Mouse (Mus musculus) neural tube, embryonic 13.5 days (tissue): ENCODE data around the gene Osgepl1. TPM values are rescaled to one million over a fixed set of nuclear protein-coding genes. Genes with fewer than 3 reads are reported as not detected.
"Not testable (repeated sequence)": the region's sequence is repeated elsewhere in the genome, so short reads cannot be mapped to it uniquely, and the experiment has no call there.

ENCODE experiments used
- ATAC-seq: fragments of 200-750 bp; cut with Nextera tagmentation; 2 replicates; pipeline ENCODE4 v1.8.0; 2017; ENCODE audit warnings: low read depth, mild to moderate bottlenecking, moderate TSS enrichment, moderate library complexity
- H3K27ac ChIP-seq: fragments of 300-500 bp; sonication (generic); replicated peaks from 2 replicates; pipeline ENCODE4 v1.5.1; 2015; ENCODE audit warnings: moderate library complexity, mild to moderate bottlenecking, inconsistent platforms
- H3K27me3 ChIP-seq: fragments of 300-500 bp; sonication (generic); 2 replicates; pipeline ENCODE4 v1.6.1; 2015; ENCODE audit warnings: mild to moderate bottlenecking, inconsistent platforms
- H3K36me3 ChIP-seq: fragments of 300-500 bp; sonication (generic); 2 replicates; pipeline ENCODE4 v1.6.1; 2015; ENCODE audit warnings: mild to moderate bottlenecking, inconsistent platforms
- H3K4me1 ChIP-seq: fragments of 300-500 bp; sonication (generic); replicated peaks from 2 replicates; pipeline ENCODE4 v1.6.1; 2015; ENCODE audit warnings: inconsistent platforms
- H3K4me2 ChIP-seq: fragments of 300-500 bp; sonication (generic); 2 replicates; pipeline ENCODE4 v1.6.1; 2015; ENCODE audit warnings: inconsistent platforms, mild to moderate bottlenecking, moderate library complexity
- H3K4me3 ChIP-seq: fragments of 300-500 bp; sonication (generic); 2 replicates; pipeline ENCODE4 v1.5.1; 2015; ENCODE audit warnings: mild to moderate bottlenecking, inconsistent platforms
- H3K9ac ChIP-seq: fragments of 300-500 bp; sonication (generic); 2 replicates; pipeline ENCODE4 v1.6.1; 2015; ENCODE audit warnings: moderate library complexity, mild to moderate bottlenecking, inconsistent platforms
- H3K9me3 ChIP-seq: fragments of 300-500 bp; sonication (generic); 2 replicates; pipeline ENCODE4 v1.6.1; 2016; ENCODE audit warnings: inconsistent platforms
- WGBS: fragments of 180-500 bp; shearing (Covaris S2); methylation state at CpG from one replicate; pipeline ENCODE4 v1.1.7; 2015; 5-methylcytosine and 5-hydroxymethylcytosine counted together
- polyA plus RNA-seq: library from polyadenylated mRNA; unstranded; fragments of >200 nt; fragmentation: Nextera tagmentation; extraction: Ambion mirVana; gene quantifications from 2 replicates; pipeline ENCODE4 v1.2.1, GENCODE M21; 2015

Osgepl1 gene
- polyA plus RNA-seq, 1 experiment from 2014 or later = 21.9 TPM

DNA sequence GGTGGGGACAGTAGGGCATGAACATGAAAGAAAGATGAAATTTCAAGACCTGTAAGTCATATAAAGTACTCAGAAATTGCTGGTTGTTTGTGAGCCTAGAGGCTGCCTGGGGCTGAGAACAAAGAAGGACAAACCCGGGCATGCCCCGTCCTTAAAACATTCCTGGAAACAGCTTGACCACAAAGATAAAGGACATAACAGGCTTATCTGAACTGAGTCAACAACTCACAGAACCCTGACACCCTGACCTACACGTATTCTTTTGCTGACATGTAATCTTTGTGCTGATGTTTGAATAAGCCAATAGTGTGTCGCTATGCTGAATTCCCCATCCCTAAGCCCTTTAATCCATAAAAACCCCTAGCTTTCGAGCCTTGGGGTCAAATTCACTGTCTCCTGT lies 20.1 kb downstream of the Osgepl1 start:
- not testable (repeated sequence) for H3K27me3 ChIP-seq, H3K27ac ChIP-seq, ATAC-seq, H3K4me1 ChIP-seq, H3K9ac ChIP-seq, H3K9me3 ChIP-seq, H3K4me3 ChIP-seq, H3K36me3 ChIP-seq, H3K4me2 ChIP-seq
- WGBS = 89% methylated on average over 5 of the region's 5 CpGs

- ATAC-seq = no peak
- Histone ChIP-seq H3K9ac (no peak overlapping the region), H3K9me3 (peaks cover 1% of the 10 kb centered on the region; the same call in 1 of the 2 replicates), H3K4me3 (no peak overlapping the region), H3K36me3 (peaks cover 3% of the 10 kb centered on the region), H3K4me1 (no peaks in the 10 kb centered on the region), H3K27ac (no peak overlapping the region), H3K4me2 (no peak overlapping the region), H3K27me3 (no peaks in the 10 kb centered on the region)
These were observed 22.0 kb downstream of the Osgepl1 start for GRCm38 (mm10) chr1:53335465-53335864.

DNA sequence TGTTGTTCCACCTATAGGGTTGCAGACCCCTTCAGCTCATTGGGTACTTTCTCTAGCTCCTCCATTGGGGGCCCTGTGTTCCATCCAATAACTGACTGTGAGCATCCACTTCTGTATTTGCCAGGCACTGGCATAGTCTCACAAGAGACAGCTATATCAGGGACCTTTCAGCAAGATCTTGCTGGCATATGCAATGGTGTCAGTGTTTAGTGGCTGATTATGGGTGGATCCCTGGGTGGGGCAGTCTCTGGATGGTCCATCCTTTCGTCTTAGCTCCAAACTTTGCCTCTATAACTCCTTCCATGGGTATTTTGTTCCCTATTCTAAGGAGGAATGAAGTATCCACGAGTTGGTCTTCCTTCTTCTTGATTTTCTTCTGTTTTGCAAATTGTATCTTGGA lies 24.0 kb downstream of the Osgepl1 start:
- not testable (repeated sequence) for H3K4me3 ChIP-seq, H3K27ac ChIP-seq, ATAC-seq, H3K4me2 ChIP-seq, H3K9ac ChIP-seq, H3K27me3 ChIP-seq, H3K4me1 ChIP-seq
- H3K9me3 ChIP-seq = peaks cover 18% of the 10 kb centered on the region
- 73% methylated on average over 2 of the region's 2 CpGs for WGBS
- H3K36me3 ChIP-seq = peaks cover 23% of the 10 kb centered on the region

GRCm38 (mm10) chr1:53341071-53341470 lies 27.6 kb downstream of the Osgepl1 start:
- Histone ChIP-seq H3K4me2 (no peak overlapping the region), H3K9me3 (peaks cover 20% of the 10 kb centered on the region), H3K4me1 (no peaks in the 10 kb centered on the region), H3K27ac (no peak overlapping the region), H3K36me3 (peaks cover 52% of the 10 kb centered on the region), H3K9ac (no peak overlapping the region), H3K4me3 (no peak overlapping the region), H3K27me3 (no peaks in the 10 kb centered on the region)
- 97% methylated on average over 2 of the region's 2 CpGs for WGBS
- ATAC-seq = no peak

DNA sequence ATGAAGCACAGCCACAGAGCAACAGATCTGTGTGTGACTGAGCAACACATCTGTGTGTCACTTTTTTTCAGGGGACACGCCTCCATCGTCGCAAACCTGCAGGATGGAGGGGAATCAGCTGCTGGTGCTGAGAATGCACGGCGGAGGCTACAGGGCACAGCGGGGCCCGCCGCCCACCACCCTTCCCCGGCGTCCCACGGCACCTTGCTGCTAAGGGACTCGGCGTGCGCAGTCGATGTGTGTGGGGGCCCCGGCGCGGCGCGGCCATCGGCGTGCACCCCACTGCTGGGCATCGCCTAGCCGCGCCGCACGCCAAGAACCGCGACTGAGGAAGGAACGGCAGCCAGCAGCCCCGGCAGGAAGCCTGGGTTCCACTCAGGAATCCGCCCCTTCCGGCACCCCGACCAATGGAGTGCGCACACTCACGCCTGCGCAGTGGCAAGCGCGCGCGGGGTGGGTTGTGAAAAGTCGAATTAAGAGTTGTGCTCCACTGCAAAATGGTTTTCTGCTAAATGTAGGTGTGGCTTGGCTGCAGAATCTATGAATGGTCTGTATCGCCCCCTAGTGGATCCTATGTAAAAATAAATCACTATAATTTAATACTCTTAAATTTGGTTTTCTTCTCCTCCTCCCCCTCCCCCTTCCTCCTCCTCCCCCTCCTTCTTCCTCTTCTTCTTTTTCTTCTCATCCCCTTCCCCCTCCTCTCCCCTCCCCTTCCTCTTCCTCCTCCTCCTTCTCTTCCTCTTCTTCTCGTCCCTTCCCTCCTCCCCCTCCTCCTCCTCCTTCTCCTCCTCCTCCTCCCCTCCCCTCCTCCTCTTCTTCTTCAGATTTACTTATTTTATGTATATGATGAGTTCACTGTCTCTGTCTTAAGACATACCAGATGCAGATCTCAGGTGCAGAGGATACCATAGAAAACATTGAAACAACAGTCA lies 39.2 kb downstream of the Osgepl1 start, which contains the start of the genes Asdurf, Gm28551 and Asnsd1:
Asdurf (minus strand) TSS at position 293 of the 935 bp plus-strand sequence.
Gm28551 (minus strand) TSS at position 341 of the 935 bp plus-strand sequence.
Asnsd1 (minus strand) TSS at position 426 of the 935 bp plus-strand sequence.
- Histone ChIP-seq H3K9me3 (no peaks in the 10 kb centered on the region), H3K4me2 (peak within 1 kb of the TSS; percentile 59), H3K27me3 (no peaks in the 10 kb centered on the region), H3K36me3 (peaks cover 19% of the 10 kb centered on the region), H3K27ac (peak within 1 kb of the TSS; percentile 89), H3K9ac (peak within 1 kb of the TSS; percentile 88), H3K4me1 (peaks cover 10% of the 10 kb centered on the region), H3K4me3 (peak within 1 kb of the TSS; percentile 68)
- under 1% methylated on average over 43 of the region's 44 CpGs for WGBS
- ATAC-seq = peak; percentile 100

DNA sequence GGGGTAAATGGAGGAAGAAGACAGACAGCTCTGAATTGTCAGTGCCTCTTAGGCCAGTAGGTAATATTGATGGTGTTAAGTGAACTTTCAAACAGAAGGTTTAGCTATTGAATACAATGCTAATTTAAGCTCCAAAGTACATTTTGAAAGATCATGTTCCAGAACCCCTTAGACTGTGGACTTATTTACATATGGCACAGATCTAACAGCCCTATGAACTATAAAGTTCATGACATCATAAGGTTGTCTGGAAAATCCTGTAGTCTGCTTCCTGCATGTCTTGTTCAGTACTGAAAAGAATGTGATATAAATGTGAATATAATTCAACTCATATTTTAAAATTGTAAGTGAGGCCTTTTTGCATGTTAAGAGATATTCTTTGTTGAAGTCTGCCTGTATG lies 45.6 kb downstream of the Osgepl1 start:
- H3K9ac ChIP-seq = no peak overlapping the region
- no peaks in the 10 kb centered on the region for H3K36me3 ChIP-seq
- H3K4me2 ChIP-seq = no peak overlapping the region
- H3K27me3 ChIP-seq = no peaks in the 10 kb centered on the region
- no peaks in the 10 kb centered on the region for H3K4me1 ChIP-seq
- H3K9me3 ChIP-seq = no peaks in the 10 kb centered on the region
- H3K4me3 ChIP-seq = no peak overlapping the region
- H3K27ac ChIP-seq = no peak overlapping the region
- ATAC-seq = no peak

Other genes starting within 250 kb of the Osgepl1 start
- not detected in 2 replicates for gene 1700019A02Rik, start 126.0 kb upstream of the Osgepl1 start, polyA plus RNA-seq
- gene Pms1, start 16.6 kb upstream of the Osgepl1 start, polyA plus RNA-seq = 12.0 and 12.1 TPM in 2 replicates
- 52.2 and 55.5 TPM in 2 replicates for gene Ormdl1, start 16.5 kb upstream of the Osgepl1 start, polyA plus RNA-seq
- gene Gm28778, start 16.5 kb upstream of the Osgepl1 start, polyA plus RNA-seq = not detected in 2 replicates
- 2.2 and 25.1 TPM in 2 replicates for gene Asdurf, start 39.0 kb downstream of the Osgepl1 start, polyA plus RNA-seq
- gene Gm28551, start 39.0 kb downstream of the Osgepl1 start, polyA plus RNA-seq = 1.5 and 2.2 TPM in 2 replicates
- 70.1 and 74.5 TPM in 2 replicates for gene Asnsd1, start 39.1 kb downstream of the Osgepl1 start, polyA plus RNA-seq